Mouse (Mus musculus) forebrain, embryonic 11.5 days (tissue): Measurements from ENCODE around the gene Map1b. TPM values are rescaled to one million over a fixed set of nuclear protein-coding genes. Genes with fewer than 3 reads are reported as not detected.
A peak's percentile ranks its signal among the peaks of the same experiment; 100 is the strongest.

Experiments used
- ATAC-seq: fragments of 200-750 bp; cut with Nextera tagmentation; replicated peaks from 2 replicates; pipeline ENCODE4 v1.8.0; 2017; ENCODE audit warnings: moderate TSS enrichment; ENCODE audit not compliant: low FRiP score
- DNase-seq: peaks from one replicate; pipeline ENCODE4 v3.0.0-alpha.2; 2017; ENCODE audit warnings: low spot score
- H3K27ac ChIP-seq: fragments of 300-500 bp; sonication (generic); 2 replicates; pipeline ENCODE4 v1.5.1; 2014; ENCODE audit warnings: low read depth, low read length
- H3K27me3 ChIP-seq: fragments of 300-500 bp; sonication (generic); 2 replicates; pipeline ENCODE4 v1.6.1; 2014; ENCODE audit warnings: mild to moderate bottlenecking, low read length, mixed read lengths; ENCODE audit not compliant: control insufficient read depth, insufficient read depth
- H3K36me3 ChIP-seq: fragments of 300-500 bp; sonication (generic); 2 replicates; pipeline ENCODE4 v1.6.1; 2014; ENCODE audit warnings: mild to moderate bottlenecking, low read length, moderate library complexity, mixed read lengths; ENCODE audit not compliant: control insufficient read depth, insufficient read depth
- H3K4me1 ChIP-seq: fragments of 300-500 bp; sonication (generic); replicated peaks from 2 replicates; pipeline ENCODE4 v1.6.1; 2014; ENCODE audit warnings: low read length, mixed read lengths; ENCODE audit not compliant: control insufficient read depth, insufficient read depth
- H3K4me2 ChIP-seq: fragments of 300-500 bp; sonication (generic); 2 replicates; pipeline ENCODE4 v1.6.1; 2014; ENCODE audit warnings: low read depth, mild to moderate bottlenecking, low read length, moderate library complexity, mixed read lengths; ENCODE audit not compliant: severe bottlenecking
- H3K4me3 ChIP-seq: fragments of 300-500 bp; sonication (generic); 2 replicates; pipeline ENCODE4 v1.5.1; 2014; ENCODE audit warnings: low read depth, low read length
- H3K9ac ChIP-seq: fragments of 300-500 bp; sonication (generic); 2 replicates; pipeline ENCODE4 v1.6.1; 2014; ENCODE audit warnings: low read length
- H3K9me3 ChIP-seq: fragments of 300-500 bp; sonication (generic); 2 replicates; pipeline ENCODE4 v1.6.1; 2016; ENCODE audit warnings: low read length, mixed read lengths; ENCODE audit not compliant: control insufficient read depth
- whole genome bisulfite sequencing: fragments of 180-500 bp; shearing (Covaris S2); extraction: QIAGEN DNeasy Blood & Tissue Kit; methylation state at CpG from one replicate; pipeline ENCODE4 v1.1.7; 2014; 5-methylcytosine and 5-hydroxymethylcytosine counted together
- polyA plus RNA-seq: library from polyadenylated mRNA; unstranded; fragments of >200 nt; fragmentation: Nextera tagmentation; extraction: Ambion mirVana; gene quantifications from 2 replicates; pipeline ENCODE4 v1.2.1, GENCODE M21; 2014

Gene Map1b
- polyA plus RNA-seq, 1 experiment from 2014 or later = 854 TPM

DNA sequence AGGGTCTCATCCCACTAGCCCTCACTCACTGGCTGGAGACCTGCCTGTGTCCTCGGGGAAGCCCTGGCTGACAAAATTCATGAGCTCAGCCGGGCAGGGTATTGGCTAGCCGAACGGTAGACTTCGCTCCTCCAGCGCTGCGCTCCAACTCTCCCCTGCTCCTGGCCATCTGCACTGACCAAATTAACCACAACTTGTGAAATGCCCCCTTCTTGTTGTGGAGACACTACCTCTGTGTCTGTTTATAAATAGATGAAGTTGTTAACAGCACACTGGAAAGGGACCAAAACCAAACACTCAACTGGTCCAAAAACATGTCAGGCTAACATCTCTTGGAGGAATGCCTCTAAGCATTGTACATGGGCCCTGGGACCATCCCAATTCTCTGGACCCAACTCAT, 42.2 kb downstream of the Map1b start:
- H3K4me1 ChIP-seq = peaks cover 23% of the 10 kb centered on the region
- no peak for ATAC-seq
- H3K27ac ChIP-seq = no peak overlapping the region
- no peak for DNase-seq
- no peaks in the 10 kb centered on the region; the same call in 1 of the 2 replicates for H3K36me3 ChIP-seq
- H3K9me3 ChIP-seq = no peaks in the 10 kb centered on the region
- H3K4me3 ChIP-seq = no peak overlapping the region
- no peak overlapping the region for H3K9ac ChIP-seq
- no peaks in the 10 kb centered on the region for H3K27me3 ChIP-seq
- WGBS = 89% methylated on average over 7 of the region's 7 CpGs
- H3K4me2 ChIP-seq = no peak overlapping the region

DNA sequence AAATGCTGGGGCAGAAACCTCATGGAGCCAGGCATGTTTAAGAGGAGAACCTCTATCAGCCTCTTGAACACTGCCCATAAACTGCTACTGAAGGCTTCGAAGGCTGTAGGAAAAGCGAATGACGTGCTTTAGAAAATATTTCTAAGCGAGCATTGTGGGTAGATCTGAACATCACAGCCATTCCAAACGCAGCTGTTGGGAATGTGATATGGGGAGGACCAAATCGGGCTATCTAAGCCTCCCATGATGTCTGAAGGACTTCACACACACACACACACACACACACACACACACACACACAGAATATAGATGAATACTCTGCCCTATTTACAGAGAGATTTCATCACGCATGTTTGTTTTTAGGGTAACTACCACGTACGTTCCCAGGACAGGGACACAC, 44.3 kb downstream of the Map1b start:
- Histone ChIP-seq H3K36me3 (no peaks in the 10 kb centered on the region; the same call in 1 of the 2 replicates), H3K4me1 (peaks cover 25% of the 10 kb centered on the region), H3K9ac (no peak overlapping the region), H3K4me2 (no peak overlapping the region), H3K27ac (no peak overlapping the region), H3K27me3 (no peaks in the 10 kb centered on the region), H3K9me3 (no peaks in the 10 kb centered on the region), H3K4me3 (no peak overlapping the region)
- ATAC-seq (no peak), DNase-seq (no peak)
- WGBS = 97% methylated on average over 9 of the region's 9 CpGs

DNA sequence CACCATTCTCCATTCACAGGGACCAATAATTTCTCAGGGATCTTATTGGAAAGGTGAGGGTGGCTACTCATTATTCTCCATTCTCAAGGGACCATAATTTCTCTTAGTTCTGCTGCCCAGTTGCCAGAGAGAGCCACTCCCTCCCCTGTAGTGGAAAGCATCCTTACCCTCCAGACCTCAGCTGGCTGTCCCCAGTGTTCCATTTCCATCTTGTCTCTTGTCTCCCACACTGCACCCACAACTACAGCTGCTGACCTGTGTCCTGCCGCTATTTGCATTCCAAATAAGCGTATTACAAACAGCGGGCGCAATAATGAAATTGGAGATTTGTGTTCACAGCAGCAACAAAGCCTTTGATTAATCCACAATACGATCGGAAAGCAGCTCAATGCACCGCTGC, 46.3 kb downstream of the Map1b start:
- H3K4me3 ChIP-seq = no peak overlapping the region
- peaks cover 13% of the 10 kb centered on the region for H3K4me1 ChIP-seq
- H3K9me3 ChIP-seq = no peaks in the 10 kb centered on the region
- H3K4me2 ChIP-seq = no peak overlapping the region
- 54% methylated on average over 7 of the region's 7 CpGs for WGBS
- H3K36me3 ChIP-seq = no peaks in the 10 kb centered on the region; the same call in 1 of the 2 replicates
- no peaks in the 10 kb centered on the region for H3K27me3 ChIP-seq
- DNase-seq = no peak
- ATAC-seq = peak; percentile 42; the same call in 1 of the 2 replicates
- no peak overlapping the region for H3K9ac ChIP-seq
- H3K27ac ChIP-seq = no peak overlapping the region; the same call in 1 of the 2 replicates

DNA sequence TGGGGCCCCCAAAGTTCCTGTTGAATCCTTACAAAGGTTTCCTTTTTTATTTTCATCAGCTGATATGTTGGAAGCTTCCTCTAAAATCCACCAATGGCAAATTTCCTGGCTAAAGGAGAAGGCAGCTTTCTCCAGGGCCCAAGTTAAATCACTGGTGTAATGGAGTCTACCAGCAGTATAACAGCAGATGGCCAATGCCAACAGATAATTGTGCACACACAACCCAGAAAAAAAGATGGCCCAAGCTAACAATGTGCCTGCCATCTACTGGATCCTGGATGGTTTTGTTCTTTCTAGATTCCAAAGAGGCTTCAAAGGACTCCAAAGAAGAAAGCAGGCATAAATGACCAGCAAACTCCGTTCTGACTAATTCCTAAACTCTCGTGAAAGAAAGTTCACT, 48.1 kb downstream of the Map1b start:
- Histone ChIP-seq H3K27me3 (no peaks in the 10 kb centered on the region), H3K4me3 (no peak overlapping the region), H3K27ac (no peak overlapping the region), H3K4me2 (no peak overlapping the region), H3K9me3 (no peaks in the 10 kb centered on the region), H3K4me1 (peaks cover 6% of the 10 kb centered on the region), H3K9ac (no peak overlapping the region), H3K36me3 (no peaks in the 10 kb centered on the region; the same call in 1 of the 2 replicates)
- ATAC-seq (no peak), DNase-seq (no peak)
- 62% methylated on average over 2 of the region's 2 CpGs for WGBS

DNA sequence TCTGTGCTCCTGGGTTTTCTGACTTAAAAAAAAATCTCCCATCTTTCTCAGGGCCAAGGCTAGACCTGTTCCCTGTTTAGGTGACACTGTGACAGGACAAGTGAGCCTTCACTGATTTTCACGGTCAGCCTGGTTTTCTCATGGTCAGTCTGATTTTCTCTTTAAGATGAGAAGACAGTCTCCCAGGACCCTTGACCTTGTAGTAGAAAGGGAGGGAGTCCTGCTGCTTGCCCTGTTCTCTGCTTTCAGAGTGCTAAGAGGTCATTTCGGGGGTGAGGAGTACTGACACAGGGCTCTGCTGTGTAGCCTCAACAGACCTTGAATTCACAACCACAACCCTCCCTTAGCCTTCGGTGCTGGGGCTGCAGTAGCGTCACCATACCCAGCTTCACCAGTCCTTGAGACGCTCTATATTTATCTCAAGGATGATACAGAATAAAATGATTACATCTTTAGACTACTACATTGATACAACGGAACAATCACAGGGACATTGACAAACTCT, 49.5 kb downstream of the Map1b start:
- ATAC-seq (no peak), DNase-seq (no peak)
- no peaks in the 10 kb centered on the region; the same call in 1 of the 2 replicates for H3K36me3 ChIP-seq
- H3K9ac ChIP-seq = no peak overlapping the region
- no peaks in the 10 kb centered on the region for H3K27me3 ChIP-seq
- peaks cover 6% of the 10 kb centered on the region for H3K4me1 ChIP-seq
- no peaks in the 10 kb centered on the region for H3K9me3 ChIP-seq
- no peak overlapping the region for H3K4me2 ChIP-seq
- H3K27ac ChIP-seq = no peak overlapping the region
- no peak overlapping the region for H3K4me3 ChIP-seq
- WGBS = 68% methylated on average over 6 of the region's 6 CpGs

DNA sequence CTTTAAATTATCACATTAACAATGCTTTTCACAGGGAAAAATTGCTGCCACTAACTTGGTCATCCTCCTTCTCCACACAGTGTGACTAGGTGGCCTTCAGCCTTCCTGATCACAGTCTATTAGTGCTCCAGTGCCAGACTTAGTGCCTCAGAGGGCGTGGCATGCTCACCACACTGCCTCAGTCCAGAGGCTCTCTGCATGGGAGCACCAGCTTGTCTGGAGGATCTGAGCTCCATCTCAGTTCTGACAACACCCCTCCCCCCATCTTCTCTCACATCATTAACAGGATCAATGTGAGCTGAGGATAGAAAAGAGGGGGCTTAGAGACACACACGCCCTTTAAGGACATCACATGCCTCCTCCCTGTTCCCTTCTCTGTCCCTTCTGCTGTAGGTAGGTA, 50.3 kb downstream of the Map1b start:
- Histone ChIP-seq H3K4me3 (no peak overlapping the region), H3K27ac (no peak overlapping the region), H3K4me2 (no peak overlapping the region), H3K36me3 (no peaks in the 10 kb centered on the region; the same call in 1 of the 2 replicates), H3K4me1 (peaks cover 6% of the 10 kb centered on the region), H3K9ac (no peak overlapping the region), H3K9me3 (no peaks in the 10 kb centered on the region; the same call in 1 of the 2 replicates), H3K27me3 (no peaks in the 10 kb centered on the region)
- ATAC-seq (no peak; the same call in 1 of the 2 replicates), DNase-seq (no peak)
- 47% methylated on average over 2 of the region's 2 CpGs for WGBS

DNA sequence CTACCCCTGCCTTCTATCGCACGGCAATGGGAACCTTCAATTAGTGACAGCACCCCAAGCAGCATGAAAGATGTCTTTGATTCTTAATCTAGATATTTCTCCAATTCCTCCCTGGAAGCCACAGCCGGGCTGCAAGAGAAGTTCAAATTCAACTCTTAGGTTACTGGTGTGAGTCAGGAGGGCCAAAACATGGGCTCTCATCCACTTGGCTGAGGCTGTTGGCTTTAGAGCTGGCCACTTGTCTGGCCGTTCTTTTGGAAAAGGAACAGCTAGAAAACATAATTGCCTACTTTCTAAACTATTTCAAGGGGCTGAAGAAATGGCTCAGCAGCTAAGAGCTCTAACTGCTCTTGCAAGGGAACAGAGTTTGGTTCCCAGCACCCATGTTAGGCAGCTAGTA, 51.8 kb downstream of the Map1b start:
- DNase-seq (no peak), ATAC-seq (no peak)
- Histone ChIP-seq H3K9me3 (no peaks in the 10 kb centered on the region; the same call in 1 of the 2 replicates), H3K36me3 (peaks cover 2% of the 10 kb centered on the region; the same call in 1 of the 2 replicates), H3K27me3 (no peaks in the 10 kb centered on the region), H3K27ac (no peak overlapping the region), H3K9ac (no peak overlapping the region), H3K4me2 (no peak overlapping the region), H3K4me1 (peaks cover 2% of the 10 kb centered on the region; the same call in 1 of the 2 replicates), H3K4me3 (no peak overlapping the region)
- 82% methylated on average over 4 of the region's 4 CpGs for WGBS

DNA sequence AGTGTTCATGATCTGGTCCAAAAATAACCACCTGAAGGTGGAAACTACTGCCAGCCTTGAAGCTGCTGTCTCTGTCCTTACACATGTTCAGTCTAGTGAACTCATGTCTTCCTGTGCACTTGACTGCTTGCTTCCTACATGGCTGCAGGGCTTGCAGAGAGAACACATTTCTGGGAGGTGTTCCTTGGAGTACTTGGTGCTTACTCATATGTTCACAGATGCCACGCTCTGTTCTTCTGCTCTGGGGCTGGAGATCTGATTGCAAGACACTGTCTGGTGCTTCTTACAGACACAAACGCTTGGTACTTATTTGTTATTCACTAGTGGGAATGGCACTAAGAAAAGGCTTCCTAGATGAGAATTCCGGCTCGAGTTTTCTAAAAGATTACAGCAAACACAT, 54.5 kb downstream of the Map1b start:
- Histone ChIP-seq H3K9ac (no peak overlapping the region), H3K4me2 (no peak overlapping the region), H3K27ac (no peak overlapping the region), H3K9me3 (no peaks in the 10 kb centered on the region; the same call in 1 of the 2 replicates), H3K27me3 (no peaks in the 10 kb centered on the region), H3K4me1 (no peaks in the 10 kb centered on the region), H3K4me3 (no peak overlapping the region), H3K36me3 (peaks cover 2% of the 10 kb centered on the region; the same call in 1 of the 2 replicates)
- no peak for ATAC-seq
- DNase-seq = no peak
- 96% methylated on average over 4 of the region's 4 CpGs for WGBS

DNA sequence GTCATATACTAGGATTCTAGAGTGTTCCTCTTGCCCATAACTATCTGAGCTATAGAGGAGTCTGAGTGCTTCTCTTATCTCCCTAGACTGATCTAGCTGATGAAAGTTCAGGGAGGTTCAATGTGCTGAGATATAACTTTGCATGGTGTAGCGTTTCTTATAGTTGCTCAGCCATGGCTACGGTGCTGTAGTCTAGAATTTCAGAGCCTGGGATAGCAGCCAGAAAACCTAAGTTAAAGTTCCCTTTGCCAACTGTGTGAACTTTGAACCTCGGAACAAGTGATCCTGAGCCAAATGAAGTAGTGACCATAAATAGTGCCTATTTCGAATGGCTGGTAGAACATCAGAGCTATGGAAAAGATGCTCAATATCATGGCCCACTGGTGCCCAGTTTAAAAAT, 56.7 kb downstream of the Map1b start:
- Histone ChIP-seq H3K4me2 (no peak overlapping the region), H3K36me3 (peaks cover 2% of the 10 kb centered on the region; the same call in 1 of the 2 replicates), H3K27ac (peak overlapping the region; percentile 20), H3K4me3 (no peak overlapping the region), H3K4me1 (0 out of 2 replicates have a peak, but pooled peaks cover 8% of the 10 kb centered on the region), H3K9ac (no peak overlapping the region), H3K27me3 (no peaks in the 10 kb centered on the region), H3K9me3 (no peaks in the 10 kb centered on the region; the same call in 1 of the 2 replicates)
- ATAC-seq (no peak), DNase-seq (no peak)
- WGBS = 95% methylated on average over 4 of the region's 4 CpGs
